Mouse (Mus musculus): Measurements from ENCODE around the gene Grik5.

GRCm38 (mm10) chr7:24973208-24973607, 98.9 kb downstream of the Grik5 start:
- TF ChIP-seq CTCF (IDR thresholded peaks at IDR 0.05; ENCODE audit: extremely low read depth, insufficient read depth, low read length) (no peak), POLR2A (IDR thresholded peaks at IDR 0.05; ENCODE audit: extremely low read depth, insufficient read depth, low read length) (no peak)

Measured in cortical plate, adult 2 months (tissue).